21 mouse cellular contexts compared by ENCODE assay signal in the genomic region with DNA sequence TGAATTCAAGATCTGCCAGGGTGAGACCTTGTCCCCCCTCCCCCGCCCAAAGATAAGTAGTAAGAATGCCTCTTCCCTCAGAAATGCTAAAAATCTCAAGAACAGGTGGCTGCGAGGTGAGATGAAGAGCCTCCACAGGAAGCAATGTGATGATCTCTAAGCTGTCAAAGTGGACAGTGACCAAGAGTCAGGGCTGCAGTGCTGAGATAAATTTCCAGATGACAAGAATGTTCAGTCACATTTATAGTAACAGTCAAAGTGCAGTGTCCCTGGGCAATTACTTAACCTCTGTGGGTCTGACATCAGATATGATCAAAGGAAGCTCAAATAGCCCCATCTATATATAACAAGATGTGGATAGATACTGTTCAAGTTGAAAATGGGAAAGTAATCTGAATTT. TPM values are rescaled to one million over a fixed set of nuclear protein-coding genes. Genes with fewer than 3 reads are reported as not detected.
DNase-seq lines count a peak whose midpoint lies in the region; ATAC-seq and TF ChIP-seq lines count a peak whose summit lies in the region.
"Had no signal": no experiment of that assay in that cellular context is flagged by ENCODE, and none has a peak within 500 bp of the region (broad histone marks: within the 10 kb centered on the region; RNA-seq: fewer than 3 reads in every experiment).

No protein-coding gene starts in this region.

- no peak for TF ChIP-seq CTCF in gastrocnemius, adult 2 months (IDR thresholded peaks at IDR 0.05)
- no peak for TF ChIP-seq CTCF in liver, adult 2 months (IDR thresholded peaks at IDR 0.05; ENCODE audit: low read depth, low read length)

- peaks cover 23% of the 10 kb centered on the region for H3K36me3 ChIP-seq in heart, embryonic 13.5 days
- H3K36me3 ChIP-seq in liver, adult 2 months (ENCODE audit: control insufficient read depth, insufficient read depth, low read length), result no peaks in the 10 kb centered on the region
- H3K36me3 ChIP-seq in liver, embryonic 11.5 days (ENCODE audit: control insufficient read depth, insufficient read depth, low read length), result peaks cover 11% of the 10 kb centered on the region; the same call in 1 of the 2 replicates

- no peaks in the 10 kb centered on the region for H3K9me3 ChIP-seq in heart, embryonic 13.5 days
- no peaks in the 10 kb centered on the region for H3K9me3 ChIP-seq in liver, embryonic 11.5 days (ENCODE audit: control insufficient read depth, low read length)
- H3K9me3 ChIP-seq: embryonic facial prominence, embryonic 13.5 days had no signal

- H3K27ac ChIP-seq in gastrocnemius, adult 2 months, result peak overlapping the region; percentile 81
- peak overlapping the region; percentile 66 for H3K27ac ChIP-seq in heart, embryonic 13.5 days (replicated peaks)
- H3K27ac ChIP-seq in liver, adult 2 months (replicated peaks; ENCODE audit: insufficient read depth, low read depth, low read length), result no peak overlapping the region
- no peak overlapping the region for H3K27ac ChIP-seq in liver, embryonic 11.5 days (ENCODE audit: low read depth, low read length)
- H3K27ac ChIP-seq: embryonic facial prominence, embryonic 13.5 days; forebrain, embryonic 12.5 days; hindbrain, embryonic 12.5 days; hindbrain, postnatal 0 days had no signal

- H3K9ac ChIP-seq in heart, embryonic 13.5 days, result no peak overlapping the region
- no peak overlapping the region for H3K9ac ChIP-seq in liver, adult 2 months (ENCODE audit: low read depth, low read length)
- no peak overlapping the region for H3K9ac ChIP-seq in liver, embryonic 11.5 days (ENCODE audit: low read depth, low read length)
- H3K9ac ChIP-seq: embryonic facial prominence, embryonic 13.5 days; forebrain, embryonic 12.5 days; hindbrain, embryonic 12.5 days had no signal

- no peak for ATAC-seq in heart, embryonic 13.5 days (ENCODE audit: extremely low read depth, insufficient number of reproducible peaks, low FRiP score, low TSS enrichment)
- no peak for ATAC-seq in liver, embryonic 11.5 days (replicated peaks; ENCODE audit: low FRiP score)
- 0 out of 2 replicates have a peak, but pooled peaks have one; percentile 20 for ATAC-seq in megakaryocyte-erythroid progenitor cell, adult 5-6 weeks (replicated peaks; ENCODE audit: low FRiP score, low TSS enrichment, poor library complexity, severe bottlenecking)
- ATAC-seq: activated CD4-positive, CD25-positive, alpha-beta regulatory T cell, adult 4 months; forebrain, embryonic 16.5 days; hindbrain, postnatal 0 days; Patski had no signal

- H3K4me3 ChIP-seq in gastrocnemius, adult 2 months, result no peak overlapping the region
- H3K4me3 ChIP-seq in heart, embryonic 13.5 days, result no peak overlapping the region
- H3K4me3 ChIP-seq in liver, adult 2 months (ENCODE audit: insufficient read depth, low read depth, low read length), result no peak overlapping the region
- H3K4me3 ChIP-seq in liver, embryonic 11.5 days (ENCODE audit: low read depth, low read length), result no peak overlapping the region
- H3K4me3 ChIP-seq: embryonic facial prominence, embryonic 13.5 days; forebrain, embryonic 12.5 days; hindbrain, embryonic 12.5 days had no signal

- H3K4me2 ChIP-seq in heart, embryonic 13.5 days, result no peak overlapping the region
- no peak overlapping the region for H3K4me2 ChIP-seq in liver, embryonic 11.5 days
- H3K4me2 ChIP-seq: embryonic facial prominence, embryonic 13.5 days; forebrain, embryonic 12.5 days; hindbrain, embryonic 12.5 days had no signal

- peaks cover 53% of the 10 kb centered on the region for H3K4me1 ChIP-seq in heart, embryonic 13.5 days
- H3K4me1 ChIP-seq in liver, adult 2 months (ENCODE audit: control insufficient read depth, insufficient read depth, low read length), result peaks cover 11% of the 10 kb centered on the region
- peaks cover 27% of the 10 kb centered on the region for H3K4me1 ChIP-seq in liver, embryonic 11.5 days (replicated peaks; ENCODE audit: control insufficient read depth, insufficient read depth, low read length)
- H3K4me1 ChIP-seq: forebrain, embryonic 12.5 days; hindbrain, embryonic 12.5 days had no signal

- no peak for TF ChIP-seq POLR2A in liver, adult 2 months (IDR thresholded peaks at IDR 0.05; ENCODE audit: extremely low read depth, insufficient read depth, low read length)

- intact Hi-C loops in gastrocnemius, adult 2 months (cut with DNase I), result loop anchor here (10.0 kb wide), 1 partner anchor 57 kb away; a partner anchor contains a TSS
- intact Hi-C loops in gastrocnemius, postnatal 36 days (cut with DNase I), result no loop called here

- peaks cover 3% of the 10 kb centered on the region; the same call in 1 of the 2 replicates for H3K79me2 ChIP-seq in liver, adult 2 months (ENCODE audit: control insufficient read depth, insufficient read depth, low read length)

- 34% methylated on average over 2 of the region's 2 CpGs for WGBS in heart, embryonic 13.5 days
- WGBS in liver, adult 2 months, result 90% methylated on average over 2 of the region's 2 CpGs
- WGBS in liver, embryonic 11.5 days, result 50% methylated on average over 2 of the region's 2 CpGs

- DNase-seq in gastrocnemius, adult 2 months, result no peak
- no peak for DNase-seq in gastrocnemius, postnatal 36 days
- no peak for DNase-seq in heart, adult 9 months (ENCODE audit: low spot score in 2 of 2)
- peak; percentile 24 for DNase-seq in liver, adult 2 months (ENCODE audit: extremely low read depth, low read depth, low spot score)
- DNase-seq in liver, embryonic 11.5 days (ENCODE audit: low spot score), result no peak
- no peak for DNase-seq in retina, embryonic 14.5 days (ENCODE audit: low spot score)
- DNase-seq: adrenal gland, postnatal 25 days; cerebellum, adult 18-20 months; cerebellum, adult 9-11 months; cerebellum, postnatal 36 days; heart, postnatal 4 days; kidney, adult 2 months had no signal

- H3K27me3 ChIP-seq in heart, embryonic 13.5 days (replicated peaks), result no peaks in the 10 kb centered on the region
- no peaks in the 10 kb centered on the region for H3K27me3 ChIP-seq in liver, adult 2 months (ENCODE audit: control insufficient read depth, insufficient read depth, low read length)
- H3K27me3 ChIP-seq in liver, embryonic 11.5 days (replicated peaks; ENCODE audit: control insufficient read depth, insufficient read depth, low read length), result no peaks in the 10 kb centered on the region
- H3K27me3 ChIP-seq: embryonic facial prominence, embryonic 13.5 days; forebrain, embryonic 12.5 days; hindbrain, embryonic 12.5 days; Patski had no signal

RNA-seq across cellular contexts. Expression of a gene that starts 43.1 kb away (rescaled TPM):
- 10 to 100 TPM; 17.5 to 24.4 TPM for total RNA-seq in gastrocnemius, adult 2 months (2021)
- 10 to 100 TPM; 24.2 to 31.2 TPM for total RNA-seq in gastrocnemius, postnatal 36 days (2021)
- polyA plus RNA-seq in heart, embryonic 13.5 days (2015; fragmentation: Nextera tagmentation; extraction: Ambion mirVana), result 112 and 127 TPM in 2 replicates
- 3.6 and 6.7 TPM in 2 replicates for total RNA-seq in liver, adult 2 months (2014; rRNA removed)
- 4.2 and 4.5 TPM in 2 replicates for polyA plus RNA-seq in liver, adult 2 months (2012; rRNA removed)
- polyA plus RNA-seq in liver, embryonic 11.5 days (2014; fragmentation: Nextera tagmentation; extraction: Ambion mirVana), result 12.0 and 13.0 TPM in 2 replicates
- not detected in 2 replicates for total RNA-seq in megakaryocyte-erythroid progenitor cell, adult 5-6 weeks (2014; fragmentation: Nextera tagmentation)
- 0.09 TPM in 1 of 2 replicates, not detected in the other for total RNA-seq in megakaryocyte-erythroid progenitor cell, adult 5-6 weeks (2017)

RNA-seq across cellular contexts. Expression of a gene that starts 56.4 kb away (rescaled TPM):
- total RNA-seq in gastrocnemius, adult 2 months (2021), result 10 to 100 TPM in 1 of 2 experiments, 1 to 10 TPM in 1; 7.5 to 13.4 TPM
- 10 to 100 TPM in 1 of 2 experiments, 1 to 10 TPM in 1; 7.8 to 10.4 TPM for total RNA-seq in gastrocnemius, postnatal 36 days (2021)
- 10.4 and 11.9 TPM in 2 replicates for polyA plus RNA-seq in heart, embryonic 13.5 days (2015; fragmentation: Nextera tagmentation; extraction: Ambion mirVana)
- 2.8 and 4.3 TPM in 2 replicates for total RNA-seq in liver, adult 2 months (2014; rRNA removed)
- 1.8 and 2.4 TPM in 2 replicates for polyA plus RNA-seq in liver, adult 2 months (2012; rRNA removed)
- polyA plus RNA-seq in liver, embryonic 11.5 days (2014; fragmentation: Nextera tagmentation; extraction: Ambion mirVana), result 12.0 and 12.7 TPM in 2 replicates
- 36.5 and 38.8 TPM in 2 replicates for total RNA-seq in megakaryocyte-erythroid progenitor cell, adult 5-6 weeks (2014; fragmentation: Nextera tagmentation)
- total RNA-seq in megakaryocyte-erythroid progenitor cell, adult 5-6 weeks (2017), result 8.4 and 39.5 TPM in 2 replicates

Comparison
In these comparisons a context has a peak if more than half of its experiments do, and no peak if none do; other contexts are left out.
1. H3K27ac ChIP-seq: peak in gastrocnemius, adult 2 months (single experiment) and heart, embryonic 13.5 days (single experiment); none in liver, adult 2 months (single experiment) and liver, embryonic 11.5 days (single experiment).